Mouse (Mus musculus): ENCODE measurements at regions not wholly inside any gene's neighbourhood (a gene's known extent, or its start where the extent isn't known, plus 50 kb on each side); places are given as distances from the start of the nearest gene placed in this dataset.

GRCm38 (mm10) chr15:57543985-57544384, 66.6 kb upstream of the Slc22a22 start:
- no peak for DNase-seq (ENCODE audit: low spot score)

- no peak for DNase-seq (ENCODE audit: low spot score)
Measured at GRCm38 (mm10) chr15:57542630-57543029, 65.2 kb upstream of the Slc22a22 start.

- DNase-seq (ENCODE audit: low spot score): no peak
Measured at GRCm38 (mm10) chr15:57535514-57535913, 58.1 kb upstream of the Slc22a22 start.
